Mouse (Mus musculus) bone marrow, adult 2 months (tissue): ENCODE measurements around the gene Gm47955. TPM values are rescaled to one million over a fixed set of nuclear protein-coding genes. Genes with fewer than 3 reads are reported as not detected.
"Not testable (repeated sequence)": the region's sequence is repeated elsewhere in the genome, so short reads cannot be mapped to it uniquely, and the experiment has no call there.

Experiments
- H3K27ac ChIP-seq: fragments of 200-500 bp; 2 replicates; pipeline ENCODE4 v1.5.1; 2012; ENCODE audit warnings: low read depth, mild to moderate bottlenecking, control low read depth, inconsistent platforms, low read length; ENCODE audit not compliant: control insufficient read depth, poor library complexity, insufficient read depth
- H3K4me1 ChIP-seq: fragments of 200-500 bp; 2 replicates; pipeline ENCODE4 v1.6.1; 2011; ENCODE audit warnings: low read length; ENCODE audit not compliant: control insufficient read depth, insufficient read depth
- H3K4me3 ChIP-seq: fragments of 200-500 bp; replicated peaks from 2 replicates; pipeline ENCODE3; 2011; ENCODE audit warnings: mild to moderate bottlenecking, low read depth, low read length, control low read depth; ENCODE audit not compliant: control insufficient read depth
- CTCF ChIP-seq: fragments of 200-500 bp; IDR thresholded peaks from 2 replicates; pipeline ENCODE4 v1.5.1; 2011; ENCODE audit warnings: low read length, control low read depth; ENCODE audit not compliant: control insufficient read depth, insufficient read depth
- POLR2A ChIP-seq: fragments of 200-500 bp; IDR thresholded peaks from 2 replicates; pipeline ENCODE4 v1.6.1; 2011; ENCODE audit warnings: low read depth, mild to moderate bottlenecking, control low read depth, low read length, borderline replicate concordance; ENCODE audit not compliant: control insufficient read depth
- WGBS: fragments of 180-500 bp; shearing (Covaris S2); methylation state at CpG from one replicate; pipeline ENCODE4 v1.1.7; 2018; 5-methylcytosine and 5-hydroxymethylcytosine counted together
- polyA plus RNA-seq: library from polyadenylated mRNA; stranded (reverse); fragments of >200 nt; gene quantifications from 2 replicates; pipeline ENCODE4 v1.2.4, GENCODE M21; 2011; ENCODE audit warnings: low replicate concordance; ENCODE audit not compliant: missing spikeins, insufficient read depth, insufficient read length

Gm47955 gene
- polyA plus RNA-seq, 1 experiment, result not detected

GRCm38 (mm10) chr1:82987530-82988198, 27.6 kb downstream of the Gm47955 start:
- Histone ChIP-seq H3K27ac (no peak overlapping the region), H3K4me1 (no peaks in the 10 kb centered on the region), H3K4me3 (no peak overlapping the region)
- TF ChIP-seq POLR2A (no peak), CTCF (no peak)
- WGBS, result 29% methylated on average over 4 of the region's 4 CpGs

DNA sequence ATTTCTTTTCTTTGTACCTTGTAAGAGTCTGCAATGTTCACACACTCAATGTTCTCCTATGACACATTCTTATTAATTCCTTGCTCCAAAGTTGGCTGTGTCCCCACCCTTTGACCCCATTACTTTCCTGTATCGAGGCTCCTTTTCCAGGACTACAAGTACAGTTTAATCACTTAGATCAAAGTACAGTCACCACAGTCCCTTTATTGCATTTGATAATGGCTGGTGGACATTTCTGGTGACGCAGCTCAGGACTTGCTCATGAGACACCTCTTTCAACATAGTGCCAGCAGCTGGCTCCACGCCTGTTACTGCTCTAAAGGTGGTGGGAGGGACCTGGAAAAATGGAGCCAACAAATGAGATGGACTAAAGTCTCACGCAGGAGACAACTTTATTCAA, 31.0 kb downstream of the Gm47955 start:
- TF ChIP-seq POLR2A (no peak), CTCF (no peak)
- WGBS, result 71% methylated on average over 4 of the region's 4 CpGs
- Histone ChIP-seq H3K4me3 (no peak overlapping the region), H3K27ac (no peak overlapping the region), H3K4me1 (no peaks in the 10 kb centered on the region)

GRCm38 (mm10) chr1:82991596-82991995, 31.5 kb downstream of the Gm47955 start:
- no peak for TF ChIP-seq POLR2A
- no peak for TF ChIP-seq CTCF
- WGBS, result 73% methylated on average over 3 of the region's 3 CpGs
- Histone ChIP-seq H3K27ac (no peak overlapping the region), H3K4me1 (no peaks in the 10 kb centered on the region), H3K4me3 (no peak overlapping the region)

DNA sequence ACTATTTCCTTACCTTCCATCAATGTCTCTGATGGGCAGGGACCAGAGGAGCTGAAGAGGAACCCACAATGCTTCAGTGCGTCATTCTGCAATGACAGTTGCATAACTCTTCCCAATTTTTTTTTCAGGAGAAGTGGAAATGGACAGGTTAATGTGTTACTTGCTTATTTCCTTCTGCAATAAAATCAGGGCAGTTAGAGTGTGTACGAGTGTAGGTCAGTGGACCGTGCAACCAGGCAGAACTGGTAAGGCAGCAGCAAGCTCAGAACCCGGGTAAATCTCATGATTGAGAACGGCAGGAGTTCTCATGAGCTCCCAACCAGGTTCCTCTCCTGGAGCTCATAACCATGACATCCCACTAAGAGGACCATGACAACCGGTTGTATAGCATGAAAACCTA, 32.0 kb downstream of the Gm47955 start:
- TF ChIP-seq POLR2A, result no peak
- no peak for TF ChIP-seq CTCF
- H3K4me3 ChIP-seq, result no peak overlapping the region
- no peaks in the 10 kb centered on the region for H3K4me1 ChIP-seq
- 75% methylated on average over 6 of the region's 6 CpGs for WGBS
- no peak overlapping the region for H3K27ac ChIP-seq

GRCm38 (mm10) chr1:82993947-82994346, 33.9 kb downstream of the Gm47955 start:
- no peaks in the 10 kb centered on the region for H3K4me1 ChIP-seq
- no peak overlapping the region for H3K27ac ChIP-seq
- TF ChIP-seq CTCF (no peak), POLR2A (no peak)
- WGBS, result 77% methylated on average over 3 of the region's 3 CpGs
- H3K4me3 ChIP-seq, result no peak overlapping the region

GRCm38 (mm10) chr1:83000306-83000705, 40.2 kb downstream of the Gm47955 start, which contains the start of gene Gm47959:
Gm47959 (plus strand) TSS chr1:83000548.
- WGBS, result 94% methylated on average over 9 of the region's 9 CpGs
- H3K4me3 ChIP-seq, H3K4me1 ChIP-seq, H3K27ac ChIP-seq: not testable (repeated sequence)

GRCm38 (mm10) chr1:83006218-83007179, 46.4 kb downstream of the Gm47955 start:
- no peak for TF ChIP-seq CTCF
- TF ChIP-seq POLR2A, result no peak
- Histone ChIP-seq H3K4me1 (no peaks in the 10 kb centered on the region), H3K27ac (no peak overlapping the region), H3K4me3 (no peak overlapping the region)
- 76% methylated on average over 8 of the region's 8 CpGs for WGBS

- Histone ChIP-seq H3K4me1 (no peaks in the 10 kb centered on the region), H3K4me3 (no peak overlapping the region), H3K27ac (no peak overlapping the region)
- TF ChIP-seq CTCF (no peak), POLR2A (no peak)
- 67% methylated on average over 6 of the region's 6 CpGs for whole genome bisulfite sequencing
Observed at GRCm38 (mm10) chr1:83007471-83007870, 47.4 kb downstream of the Gm47955 start.

Other genes starting within 250 kb of the Gm47955 start
- gene Mff, start 235.4 kb upstream of the Gm47955 start, polyA plus RNA-seq, result 62.4 and 62.8 TPM in 2 replicates
- not detected in 2 replicates for gene Tm4sf20, start 191.8 kb upstream of the Gm47955 start, polyA plus RNA-seq
- not detected in 2 replicates for gene Gm47791, start 189.0 kb upstream of the Gm47955 start, polyA plus RNA-seq
- 14.5 and 15.6 TPM in 2 replicates for gene Agfg1, start 120.8 kb upstream of the Gm47955 start, polyA plus RNA-seq
- gene A030005L19Rik, start 47.0 kb upstream of the Gm47955 start, polyA plus RNA-seq, result not detected in 2 replicates
- gene A030014E15Rik, start 35.4 kb upstream of the Gm47955 start, polyA plus RNA-seq, result not detected in 2 replicates
- gene Gm6217, start 28.9 kb upstream of the Gm47955 start, polyA plus RNA-seq, result not detected in 2 replicates
- gene A030003K21Rik, start 16.9 kb upstream of the Gm47955 start, polyA plus RNA-seq, result not detected in 2 replicates
- not detected in 2 replicates for gene Gm7544, start 4.3 kb upstream of the Gm47955 start, polyA plus RNA-seq
- not detected in 2 replicates for gene Gm47959, start 40.3 kb downstream of the Gm47955 start, polyA plus RNA-seq
- not detected in 2 replicates for gene Slc19a3, start 78.2 kb downstream of the Gm47955 start, polyA plus RNA-seq
- gene Krtap28-10, start 82.2 kb downstream of the Gm47955 start, polyA plus RNA-seq, result not detected in 2 replicates
- gene Gm47969, start 84.6 kb downstream of the Gm47955 start, polyA plus RNA-seq, result not detected in 2 replicates
- gene A030005K14Rik, start 99.1 kb downstream of the Gm47955 start, polyA plus RNA-seq, result not detected in 2 replicates
- not detected in 2 replicates for gene Krtap28-13, start 100.6 kb downstream of the Gm47955 start, polyA plus RNA-seq
- gene Ccl20, start 156.5 kb downstream of the Gm47955 start, polyA plus RNA-seq, result not detected in 2 replicates
- gene Daw1, start 199.5 kb downstream of the Gm47955 start, polyA plus RNA-seq, result not detected in 2 replicates